Mouse (Mus musculus) left cerebral cortex, postnatal 25 days (tissue): ENCODE results near the gene Tubb1. TPM values are rescaled to one million over a fixed set of nuclear protein-coding genes. Genes with fewer than 3 reads are reported as not detected.

Source experiments
- DNase-seq, 2 experiments: peaks; one replicate each; pipeline ENCODE4 v3.0.0; 2022; ENCODE audit warnings: low spot score in 2 of 2, mixed read lengths in 1 of 2
- intact Hi-C: fragments of 180-260 bp; cut with DNase I; formaldehyde crosslinking; loops from one replicate; pipeline ENCODE4 v1.15.1; 2025
- total RNA-seq, 2 experiments: library from RNA; stranded (reverse); gene quantifications; 2 replicates each; pipeline ENCODE4 v1.2.3; 2021

Gene Tubb1
- total RNA-seq = not detected

DNA sequence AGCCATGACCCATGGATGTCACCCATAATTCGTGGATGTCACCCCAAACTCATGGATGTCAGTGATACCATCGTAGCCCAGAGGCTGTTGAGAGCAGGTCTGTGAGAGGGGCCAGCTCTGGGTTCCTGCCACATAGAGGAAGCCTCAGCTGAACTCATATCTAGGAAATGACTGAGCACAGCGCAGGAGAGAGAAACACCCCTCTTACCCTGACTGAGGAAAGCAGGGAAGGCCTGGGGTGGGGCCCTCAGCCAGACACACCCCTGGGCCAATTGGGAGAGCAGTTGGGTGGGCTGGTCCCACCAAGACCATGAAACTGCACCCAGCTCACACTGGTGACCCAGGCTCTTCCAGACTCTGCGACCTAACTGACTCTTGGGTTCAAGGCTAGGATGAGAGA lies at the start of gene Tubb1:
TSS of gene Tubb1 (plus strand) at position 343 of the 400 bp plus-strand sequence.
- intact Hi-C loops = no loop called here

DNA sequence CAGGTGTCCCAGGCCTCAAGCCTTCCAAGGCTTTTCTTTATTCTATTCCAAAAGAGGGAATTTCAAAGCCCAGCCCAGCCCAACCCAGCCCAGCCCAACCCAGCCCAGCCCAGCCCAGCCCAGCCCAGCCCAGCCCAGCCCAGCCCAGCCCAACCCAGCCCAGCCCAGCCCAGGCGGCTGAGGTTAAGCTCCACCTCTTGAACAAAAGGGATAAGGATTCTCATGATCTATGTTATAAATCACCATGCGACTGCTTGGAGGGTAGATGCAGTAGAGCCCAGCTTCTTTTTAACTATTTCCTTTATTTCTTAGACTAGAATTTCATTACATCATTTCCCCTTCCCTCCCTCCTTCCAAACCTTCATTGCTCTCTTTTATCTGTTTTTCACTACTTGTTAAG lies 40.3 kb upstream of the Tubb1 start:
- DNase-seq = no peak
- intact Hi-C loops = loop anchor here (5.0 kb wide), 1 partner anchor 33 kb away; no protein-coding TSS in a partner anchor

More for the DNA sequence above, at the start of gene Tubb1:
- no peak for DNase-seq

DNA sequence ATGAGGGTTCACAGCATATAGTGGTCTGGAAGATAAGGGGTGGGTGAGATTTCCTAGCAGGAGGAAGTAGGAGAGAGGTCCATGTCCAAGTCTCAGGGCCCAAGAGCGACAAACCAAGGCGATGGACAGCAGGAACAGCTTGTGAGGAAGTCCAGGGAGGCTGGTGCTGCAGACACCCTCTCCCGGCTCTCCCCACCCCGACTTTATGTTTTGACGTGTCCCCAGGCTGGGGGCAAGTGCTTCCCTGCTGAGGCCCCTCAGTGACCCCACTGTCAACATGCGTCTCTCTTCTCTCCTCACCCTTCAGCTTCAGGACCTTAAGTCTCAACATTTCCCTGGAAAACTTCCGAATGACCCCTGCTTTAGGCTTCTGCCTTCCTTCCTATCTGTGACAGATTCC lies 37.4 kb upstream of the Tubb1 start:
- DNase-seq = no peak
- intact Hi-C loops = loop anchor here (5.0 kb wide), 1 partner anchor 36 kb away; no protein-coding TSS in a partner anchor

DNA sequence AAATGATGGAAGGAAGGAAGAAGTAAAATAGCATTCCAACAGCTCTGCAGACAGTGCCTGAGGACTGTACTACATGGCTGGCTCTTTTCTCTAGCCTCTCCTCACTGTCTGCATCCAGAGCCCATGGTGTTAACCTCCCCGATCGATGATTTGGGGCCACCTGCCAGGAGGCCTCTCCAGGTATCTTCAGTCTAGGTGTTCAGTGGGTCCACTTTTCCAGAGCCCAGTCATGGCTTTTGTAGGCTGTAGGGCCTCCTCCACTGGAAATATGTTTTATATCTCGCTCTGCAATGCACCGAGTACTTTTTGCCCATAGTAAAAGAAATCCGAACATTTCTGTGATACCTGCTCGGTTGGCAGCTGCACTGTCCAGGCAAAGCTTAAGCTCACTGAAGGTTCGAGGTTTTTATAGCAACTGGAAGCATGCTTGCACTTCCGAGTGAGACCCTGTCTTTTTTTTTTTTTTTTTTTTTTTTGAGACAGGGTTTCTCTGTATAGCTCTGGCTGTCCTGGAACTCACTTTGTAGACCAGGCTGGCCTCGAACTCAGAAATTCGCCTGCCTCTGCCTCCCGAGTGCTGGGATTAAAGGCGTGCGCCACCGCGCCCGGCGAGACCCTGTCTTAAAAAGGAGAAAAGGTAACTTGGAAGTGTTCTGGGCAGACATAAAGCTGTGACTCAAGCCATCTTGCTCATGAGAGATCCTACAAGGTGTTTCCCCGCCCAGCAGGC lies 35.3 kb upstream of the Tubb1 start:
- intact Hi-C loops = loop anchor here (5.0 kb wide), 1 partner anchor 78 kb away; no protein-coding TSS in a partner anchor
- DNase-seq = no peak

DNA sequence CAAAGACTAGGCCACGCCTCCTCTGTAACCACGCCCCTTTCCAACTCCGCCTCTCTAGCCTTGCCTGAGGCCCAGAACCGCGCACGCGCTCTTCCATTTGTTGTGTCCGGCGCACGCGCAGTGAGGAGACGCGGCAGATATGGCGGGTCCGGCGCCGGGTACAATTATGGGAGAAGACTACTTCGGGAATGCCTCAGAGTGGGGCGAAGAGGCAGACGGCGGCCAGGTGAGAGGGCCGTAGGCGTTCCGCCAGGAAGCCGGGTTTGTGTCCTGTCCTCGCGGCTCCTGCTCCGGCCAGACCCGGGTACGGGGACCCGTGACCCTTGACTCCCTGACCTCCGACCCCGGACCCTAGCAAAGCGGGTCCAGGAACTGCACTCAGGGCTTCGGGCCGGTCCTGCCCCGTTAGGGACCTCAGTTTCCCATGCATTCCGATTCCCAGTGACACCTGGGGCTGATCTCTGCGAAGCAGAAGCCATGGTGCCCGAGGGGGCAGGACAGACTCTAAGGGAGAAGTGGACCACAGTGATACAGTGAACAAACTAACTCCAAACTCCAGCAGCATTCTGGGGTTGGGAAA lies 34.7 kb upstream of the Tubb1 start, which contains the start of gene Nelfcd:
TSS of gene Nelfcd (plus strand) at position 74 of the 580 bp plus-strand sequence.
- peak; percentile 90 to 94 for DNase-seq
- intact Hi-C loops = loop anchor here (2.0 to 5.0 kb wide), 2 partner anchors 47 to 79 kb away; no protein-coding TSS in a partner anchor

DNA sequence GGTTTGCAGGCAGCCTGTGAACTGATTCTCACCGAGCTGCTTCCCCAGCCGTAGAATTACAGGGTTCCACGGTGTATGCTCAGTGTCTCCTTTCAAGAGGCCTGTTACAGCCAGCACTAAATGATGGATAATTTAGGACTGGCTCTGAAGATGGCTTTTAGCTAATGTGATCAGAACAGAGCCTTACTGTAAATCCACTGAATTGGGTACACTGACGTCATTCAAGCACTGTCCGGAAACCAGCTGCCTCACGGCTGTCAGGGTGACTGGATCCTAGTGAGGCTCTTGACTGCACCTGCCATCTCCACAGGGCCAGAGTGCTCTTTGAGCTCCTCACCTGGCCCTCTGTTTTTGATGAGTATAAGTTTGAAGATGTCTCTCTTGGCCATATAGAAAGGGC lies 29.4 kb upstream of the Tubb1 start:
- intact Hi-C loops = no loop called here
- DNase-seq = no peak

DNA sequence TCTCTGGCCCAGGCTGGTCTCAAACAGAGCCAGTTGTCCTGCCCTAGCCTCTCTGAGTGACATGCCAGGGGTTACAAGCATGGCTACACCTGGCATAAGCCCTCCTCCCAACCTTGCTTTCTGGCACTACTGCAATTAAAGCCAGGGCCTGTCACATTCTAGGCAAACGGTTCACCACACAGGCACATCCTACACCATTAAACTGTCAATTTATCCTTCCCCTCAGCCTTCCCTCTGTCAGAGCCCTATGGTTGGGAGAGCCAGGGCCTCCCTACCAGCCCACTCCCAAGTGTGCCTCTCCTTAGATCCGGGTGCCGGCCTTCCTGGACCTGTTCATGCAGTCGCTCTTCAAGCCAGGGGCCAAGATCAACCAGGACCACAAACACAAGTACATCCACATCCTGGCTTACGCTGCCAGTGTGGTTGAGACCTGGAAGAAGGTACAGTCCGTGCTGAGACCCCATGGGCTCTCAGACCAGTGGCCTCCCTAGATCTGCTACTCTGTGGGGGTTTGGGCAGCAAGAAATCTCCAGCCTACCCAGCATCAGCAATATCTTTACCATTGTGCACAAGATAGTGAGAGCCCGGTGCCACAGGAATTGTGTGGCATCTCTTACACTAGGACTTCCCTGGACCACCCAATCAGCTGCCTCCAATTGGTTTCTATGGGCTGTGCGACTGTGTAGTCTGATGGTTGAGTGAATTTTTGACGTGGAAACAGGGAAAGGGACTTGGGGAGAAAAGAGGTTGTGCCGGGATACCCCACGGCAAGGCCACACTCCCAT lies 26.0 kb upstream of the Tubb1 start:
- intact Hi-C loops = no loop called here

DNA sequence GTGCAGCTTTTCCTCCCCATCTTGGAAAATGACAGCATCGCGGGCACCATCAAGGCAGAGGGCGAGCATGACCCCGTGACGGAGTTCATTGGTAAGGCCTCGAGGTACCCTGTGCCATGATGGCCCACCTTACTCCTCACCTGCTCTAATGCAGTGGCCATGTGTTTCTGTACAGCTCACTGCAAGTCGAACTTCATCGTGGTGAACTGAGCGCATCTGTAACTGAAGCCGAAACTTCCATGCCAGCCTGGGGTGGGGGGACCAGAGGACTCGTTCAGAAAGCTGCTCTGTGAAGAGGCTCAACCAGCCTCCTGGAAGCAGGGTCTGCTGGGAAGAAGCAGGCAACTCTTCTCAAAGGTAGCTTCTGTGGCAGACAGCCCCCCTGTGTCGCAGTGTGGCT lies 23.6 kb upstream of the Tubb1 start:
- intact Hi-C loops = no loop called here
- DNase-seq = no peak

More for the DNA sequence above, 26.0 kb upstream of the Tubb1 start:
- DNase-seq = no peak

DNA sequence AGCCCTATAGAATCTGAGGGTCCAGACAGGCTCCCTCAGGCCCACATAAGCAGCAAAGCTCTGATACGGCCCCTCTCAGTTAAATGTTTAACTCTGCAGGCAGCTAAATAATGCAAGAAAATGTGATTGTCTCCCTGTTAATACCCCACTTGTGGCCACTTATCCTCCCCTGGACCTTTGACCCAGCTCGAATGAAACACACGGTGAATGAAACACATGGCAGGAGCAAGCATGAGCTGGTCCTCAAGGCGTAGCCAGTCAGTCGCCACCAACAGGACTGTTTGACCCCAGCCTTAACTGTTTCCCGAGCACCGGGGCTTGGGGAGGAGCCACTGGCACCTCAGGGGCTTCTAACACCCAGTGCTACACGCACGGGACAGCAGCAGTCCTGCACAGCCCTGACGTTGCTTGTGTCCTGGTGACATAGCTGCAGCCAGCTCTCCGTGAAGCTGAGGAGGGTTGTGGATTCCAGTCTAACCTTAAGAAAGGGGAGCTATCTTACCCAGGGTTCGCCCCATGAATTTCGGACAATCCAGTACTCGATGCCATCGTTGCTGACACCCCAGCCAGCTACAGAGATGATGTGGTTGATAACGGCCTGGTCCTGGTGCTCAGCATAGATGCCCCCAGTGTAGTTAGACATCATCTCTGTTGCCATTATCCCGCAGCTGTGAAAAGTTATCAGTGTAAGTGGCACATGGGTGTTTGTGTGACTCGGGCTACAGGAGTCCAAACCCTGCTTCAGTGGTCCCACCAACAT lies 22.2 kb upstream of the Tubb1 start:
- intact Hi-C loops = no loop called here
- no peak for DNase-seq

DNA sequence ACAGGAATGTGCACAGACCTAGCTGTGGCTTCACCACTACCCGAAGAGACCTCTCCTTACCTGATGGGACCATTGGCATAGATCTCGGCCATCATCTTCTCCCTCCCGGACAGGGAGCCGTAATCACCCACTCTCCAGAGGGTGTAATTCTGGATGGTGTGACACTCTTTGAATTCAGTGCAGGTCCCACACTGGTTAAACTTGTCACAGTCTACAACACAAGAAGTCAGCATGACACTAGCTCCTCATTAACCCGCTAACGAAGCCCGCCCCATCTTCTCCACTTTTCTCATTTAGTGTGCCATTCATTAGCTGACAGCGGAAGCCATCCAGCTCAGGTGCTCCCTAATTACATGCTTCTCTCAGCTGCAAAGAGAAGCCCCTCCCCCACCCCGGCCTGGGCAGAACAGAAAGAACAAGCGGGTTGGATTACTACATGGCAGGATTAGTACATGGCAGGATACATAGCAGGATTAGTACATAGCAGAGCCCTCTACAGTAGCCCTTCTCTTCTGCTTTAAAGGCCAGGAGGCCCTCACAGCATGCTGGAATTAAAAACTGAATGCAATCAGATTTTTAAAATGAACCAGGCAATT lies 21.4 kb upstream of the Tubb1 start:
- no peak for DNase-seq
- intact Hi-C loops = no loop called here

DNA sequence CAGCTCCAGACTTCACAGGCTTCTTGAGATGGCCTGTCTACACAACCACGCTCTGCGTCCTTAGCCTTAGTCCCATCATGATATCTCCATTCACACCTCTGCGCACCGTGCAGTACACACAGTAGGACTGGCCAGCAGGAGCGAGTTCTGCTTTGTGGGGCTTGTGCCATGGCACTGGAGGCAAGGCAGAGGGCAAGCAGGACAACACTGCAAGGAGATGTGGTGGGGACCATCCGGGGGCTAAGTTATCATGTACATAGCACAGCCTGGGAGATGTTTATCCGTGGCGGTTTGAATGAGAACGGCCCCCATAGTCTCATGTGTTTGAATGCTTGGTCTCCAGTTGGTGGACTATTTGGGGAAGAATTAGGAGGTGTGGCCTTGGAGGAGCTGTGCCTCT lies 15.6 kb upstream of the Tubb1 start:
- intact Hi-C loops = no loop called here
- DNase-seq = no peak

DNA sequence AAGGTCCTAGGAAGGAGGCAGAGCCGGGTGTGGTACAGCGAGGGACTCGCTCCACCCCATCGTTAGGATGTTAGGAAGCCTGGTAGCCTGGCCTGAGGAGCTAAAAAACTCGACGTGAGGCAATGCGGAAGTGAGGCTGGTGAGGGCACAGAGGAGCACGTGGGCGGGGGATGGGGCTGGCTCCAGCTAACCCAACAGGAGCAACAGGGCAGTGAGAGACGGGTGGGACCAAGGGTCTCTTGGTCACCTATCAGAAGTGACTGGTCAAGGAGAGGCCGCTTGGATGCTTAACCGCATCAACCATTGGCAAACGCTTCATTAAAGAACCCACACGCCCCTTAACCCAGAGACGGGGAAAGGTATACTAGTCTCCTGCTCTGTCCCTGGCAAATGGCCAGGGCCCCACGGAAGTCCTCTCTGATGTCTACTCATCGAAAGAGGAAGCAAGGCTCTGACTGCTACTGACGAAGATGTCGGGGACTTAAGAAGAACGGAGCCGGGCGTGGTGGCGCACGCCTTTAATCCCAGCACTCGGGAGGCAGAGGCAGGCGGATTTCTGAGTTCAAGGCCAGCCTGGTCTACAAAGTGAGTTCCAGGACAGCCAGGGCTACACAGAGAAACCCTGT lies 14.3 kb upstream of the Tubb1 start:
- DNase-seq = peak in 1 of 2 experiments; percentile 14
- intact Hi-C loops = no loop called here

DNA sequence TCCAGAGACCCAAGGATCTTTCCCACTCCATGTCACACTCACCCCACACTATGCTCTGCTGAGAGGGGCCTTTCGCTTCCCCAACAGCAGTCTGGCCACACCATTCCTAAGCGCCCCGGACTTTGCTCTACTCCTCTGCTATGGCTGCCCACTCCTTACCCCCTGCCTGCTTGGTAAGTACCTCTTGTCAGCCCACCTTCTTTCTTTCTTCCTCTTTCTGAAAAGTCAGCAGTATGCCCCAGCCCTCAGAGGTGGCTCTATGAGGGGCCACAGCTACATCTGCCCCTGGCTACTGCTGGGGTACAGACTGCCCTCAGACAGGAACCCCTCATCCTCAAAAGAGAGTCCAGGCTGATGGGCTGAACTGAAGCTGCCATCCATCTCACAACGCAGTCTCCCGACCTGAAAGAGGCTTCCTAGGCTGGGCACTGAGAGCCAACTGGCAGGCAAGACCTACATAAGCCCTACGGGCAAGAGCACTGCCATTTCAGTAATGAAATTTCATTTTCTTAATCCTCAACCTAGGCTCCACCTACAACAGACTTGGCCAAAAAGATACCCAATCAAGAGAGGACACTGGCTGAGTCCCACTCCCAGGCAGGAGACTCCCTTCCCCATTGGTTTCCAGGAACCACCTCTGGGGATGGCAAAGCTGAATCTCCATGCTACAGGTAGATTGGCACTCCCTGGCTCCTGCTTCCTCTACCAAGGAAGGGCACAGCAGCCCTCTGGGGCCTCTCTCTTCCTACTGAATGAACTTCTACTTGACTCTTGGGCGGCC lies 13.4 kb upstream of the Tubb1 start:
- no peak for DNase-seq
- intact Hi-C loops = no loop called here

DNA sequence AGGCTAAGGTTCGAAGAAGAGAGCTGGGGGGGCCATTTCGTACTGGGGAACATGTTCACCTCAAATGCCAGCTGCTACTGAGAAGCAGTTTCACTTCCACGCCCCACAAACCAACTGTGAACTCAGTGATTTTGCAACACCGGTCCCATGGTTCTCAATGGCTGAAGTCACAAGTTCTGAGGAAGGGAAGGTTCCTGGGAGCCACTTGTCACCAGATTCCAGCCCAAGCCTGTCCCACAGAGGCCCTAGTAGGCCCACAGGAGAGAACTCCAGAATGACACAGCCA lies 12.9 kb upstream of the Tubb1 start:
- intact Hi-C loops = no loop called here
- DNase-seq = peak in 1 of 2 experiments; percentile 28

DNA sequence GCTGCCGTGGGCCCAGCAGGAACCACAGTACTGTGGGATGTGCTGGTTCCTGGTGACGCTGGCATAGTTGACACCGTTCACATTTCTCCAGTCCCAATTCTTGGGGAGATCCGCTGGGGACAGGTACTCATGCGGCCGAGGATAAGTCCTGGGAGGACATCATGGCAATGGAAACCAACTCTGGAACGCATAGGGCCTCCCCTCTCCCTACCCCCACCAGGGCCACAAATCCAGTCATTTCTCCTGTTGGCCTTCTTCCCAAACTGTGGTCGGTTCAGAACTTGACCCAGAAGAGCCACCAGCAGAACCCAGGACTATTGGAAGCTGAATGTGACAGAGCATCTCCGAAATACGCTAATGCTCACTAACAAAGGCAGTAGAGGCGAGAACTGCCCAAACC lies 12.3 kb upstream of the Tubb1 start:
- DNase-seq = no peak
- intact Hi-C loops = no loop called here

DNA sequence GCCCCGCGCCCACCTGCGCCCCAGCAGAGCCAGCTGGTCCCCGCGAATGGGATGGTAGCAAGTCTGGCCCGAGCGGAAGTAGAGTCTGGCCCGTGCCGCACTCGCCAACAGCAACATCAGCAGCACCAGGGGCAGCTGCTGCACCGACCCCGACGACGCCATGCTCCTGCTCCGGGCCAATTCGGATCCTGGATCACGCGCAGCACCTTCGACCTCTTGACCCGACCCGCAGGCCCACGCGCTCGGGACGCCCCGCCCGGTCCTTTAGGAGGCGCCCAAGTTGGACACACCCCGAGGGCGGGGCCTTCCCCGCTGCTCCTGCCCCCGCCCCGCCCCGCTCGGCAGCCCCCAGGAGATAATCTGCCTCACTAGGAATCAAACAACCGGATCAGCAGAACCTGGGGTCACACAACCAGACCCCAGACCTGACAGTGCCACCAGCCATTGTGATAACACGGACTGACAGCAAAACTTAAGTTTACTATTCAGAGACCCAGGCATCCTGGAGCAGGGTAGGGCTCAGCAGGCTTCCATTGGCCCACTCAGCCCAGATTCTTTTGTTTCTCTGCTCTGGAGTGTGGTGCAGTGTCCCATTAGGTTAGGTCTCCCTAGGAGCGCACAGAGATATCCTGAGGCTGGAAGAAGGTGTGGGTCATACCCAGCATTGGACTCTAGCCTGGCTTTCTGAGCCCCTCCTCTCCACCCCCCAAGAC lies 11.6 kb upstream of the Tubb1 start, which contains the start of gene Ctsz:
TSS of gene Ctsz (minus strand) at position 303 of the 713 bp plus-strand sequence.
- intact Hi-C loops = no loop called here
- peak in 1 of 2 experiments; percentile 21 for DNase-seq

DNA sequence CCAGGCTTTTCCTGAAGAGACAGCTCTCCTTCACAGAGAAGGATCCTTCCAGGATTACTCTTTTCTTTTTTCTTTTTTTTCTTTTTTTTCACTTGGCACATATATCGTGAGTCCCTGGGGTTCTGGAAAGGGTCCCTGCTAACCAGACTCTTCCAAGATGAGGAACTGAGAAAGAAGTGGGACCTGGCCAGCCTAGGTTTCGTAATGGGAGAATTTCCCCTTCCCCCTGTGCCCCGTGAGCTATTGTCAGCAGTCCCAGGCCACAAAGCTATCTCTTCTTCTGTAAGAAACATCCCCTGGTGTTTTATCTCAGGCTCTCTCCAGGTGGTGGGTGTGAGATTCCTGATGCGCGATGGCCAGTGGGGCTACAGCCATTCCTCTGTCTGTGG lies 11.1 kb upstream of the Tubb1 start:
- intact Hi-C loops = no loop called here
- no peak for DNase-seq

DNA sequence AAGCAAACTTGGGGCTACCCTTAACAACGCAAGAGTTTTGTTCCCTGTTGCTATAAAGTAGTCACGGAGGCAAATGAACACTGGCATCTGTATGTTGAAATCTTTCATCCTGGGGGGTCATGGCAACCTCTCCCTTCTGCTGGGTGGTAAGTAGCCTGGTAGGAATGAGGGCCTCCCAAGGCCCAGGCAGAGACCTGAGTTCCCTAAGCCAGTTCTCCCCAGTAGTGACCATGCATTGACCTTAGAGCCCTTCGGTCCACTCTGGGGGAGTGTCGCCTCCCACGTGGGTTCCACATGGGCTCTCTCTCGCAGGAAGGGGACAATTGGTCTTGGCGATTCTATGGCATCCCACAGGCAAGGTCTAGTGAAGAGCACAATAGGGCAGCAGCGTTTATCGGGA lies 10.5 kb upstream of the Tubb1 start:
- no peak for DNase-seq
- intact Hi-C loops = no loop called here
